Mouse (Mus musculus) brain, embryonic 14.5 days (tissue): ENCODE measurements around the gene Ankle1. TPM values are rescaled to one million over a fixed set of nuclear protein-coding genes. Genes with fewer than 3 reads are reported as not detected.

ENCODE experiments used
- DNase-seq: peaks from one replicate; pipeline ENCODE4 v3.0.0-alpha.2; 2011; ENCODE audit warnings: low read depth
- CTCF ChIP-seq: fragments of 200-500 bp; IDR thresholded peaks from 2 replicates; pipeline ENCODE4 v1.5.1; 2012; ENCODE audit warnings: inconsistent platforms, mild to moderate bottlenecking, moderate library complexity, borderline replicate concordance; ENCODE audit not compliant: insufficient read depth, insufficient read length; ENCODE audit errors: extremely low read depth
- POLR2A ChIP-seq: fragments of 200-500 bp; IDR thresholded peaks from 2 replicates; pipeline ENCODE4 v1.6.1; 2012; ENCODE audit warnings: mild to moderate bottlenecking, inconsistent platforms, borderline replicate concordance; ENCODE audit not compliant: poor library complexity, insufficient read depth, insufficient read length, severe bottlenecking; ENCODE audit errors: extremely low read depth
- polyA plus RNA-seq: library from polyadenylated mRNA; depleted of rRNA; stranded (reverse); fragments of >200 nt; gene quantifications from 2 replicates; pipeline ENCODE4 v1.2.3, GENCODE M21; 2012; rRNA removed

Gene Ankle1
- polyA plus RNA-seq, 1 experiment, result 12.1 TPM

- TF ChIP-seq POLR2A (no peak), CTCF (no peak)
- DNase-seq, result no peak
These were observed 45.5 kb downstream of the Ankle1 start for GRCm38 (mm10) chr8:71451337-71451736.

DNA sequence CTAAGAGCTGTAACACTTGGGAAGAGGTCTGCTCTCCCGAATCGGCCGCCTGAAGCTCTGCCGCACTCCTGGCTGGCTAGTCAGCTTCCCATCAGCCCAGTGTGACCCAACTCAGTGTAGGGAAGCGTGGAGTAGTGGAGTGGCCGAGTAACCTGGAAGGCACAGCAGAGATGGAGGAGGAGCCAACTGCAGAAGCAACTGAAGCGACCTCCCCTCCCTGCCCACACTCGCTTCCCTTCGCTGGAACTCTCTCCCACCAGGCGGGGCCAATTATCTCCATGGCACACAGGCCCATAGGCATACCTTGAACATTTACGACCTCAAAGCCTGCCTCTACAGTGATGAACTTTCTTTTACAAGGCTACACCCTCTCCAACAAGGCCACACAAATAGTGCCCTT lies 46.0 kb downstream of the Ankle1 start:
- no peak for TF ChIP-seq CTCF
- TF ChIP-seq POLR2A, result no peak

GRCm38 (mm10) chr8:71452669-71453068 lies 46.9 kb downstream of the Ankle1 start:
- TF ChIP-seq CTCF (no peak), POLR2A (no peak)
- no peak for DNase-seq

More for the DNA sequence above, 46.0 kb downstream of the Ankle1 start:
- no peak for DNase-seq

DNA sequence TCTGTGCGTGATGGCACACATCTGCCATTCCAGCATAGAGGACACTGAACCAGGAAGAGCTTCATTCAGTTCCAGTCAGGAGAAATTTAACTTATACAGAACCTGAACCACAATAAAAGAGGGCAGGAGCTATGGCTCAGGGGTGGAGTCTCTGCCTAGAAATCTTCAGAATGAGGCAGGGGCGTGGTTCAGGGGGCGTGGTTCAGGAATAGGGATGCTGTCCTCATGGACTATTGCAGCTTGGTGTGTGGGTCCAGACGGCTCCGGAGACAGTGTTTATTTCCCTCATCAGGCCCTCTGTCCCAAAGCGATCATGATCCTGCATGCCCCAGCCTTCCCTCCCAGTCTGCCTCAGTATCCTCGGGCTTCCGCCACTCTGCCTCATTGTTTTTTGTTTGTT lies 48.9 kb downstream of the Ankle1 start:
- TF ChIP-seq POLR2A, result no peak
- TF ChIP-seq CTCF, result no peak
- no peak for DNase-seq

GRCm38 (mm10) chr8:71456906-71457305 lies 51.1 kb downstream of the Ankle1 start:
- DNase-seq, result no peak
- TF ChIP-seq POLR2A (no peak), CTCF (no peak)

DNA sequence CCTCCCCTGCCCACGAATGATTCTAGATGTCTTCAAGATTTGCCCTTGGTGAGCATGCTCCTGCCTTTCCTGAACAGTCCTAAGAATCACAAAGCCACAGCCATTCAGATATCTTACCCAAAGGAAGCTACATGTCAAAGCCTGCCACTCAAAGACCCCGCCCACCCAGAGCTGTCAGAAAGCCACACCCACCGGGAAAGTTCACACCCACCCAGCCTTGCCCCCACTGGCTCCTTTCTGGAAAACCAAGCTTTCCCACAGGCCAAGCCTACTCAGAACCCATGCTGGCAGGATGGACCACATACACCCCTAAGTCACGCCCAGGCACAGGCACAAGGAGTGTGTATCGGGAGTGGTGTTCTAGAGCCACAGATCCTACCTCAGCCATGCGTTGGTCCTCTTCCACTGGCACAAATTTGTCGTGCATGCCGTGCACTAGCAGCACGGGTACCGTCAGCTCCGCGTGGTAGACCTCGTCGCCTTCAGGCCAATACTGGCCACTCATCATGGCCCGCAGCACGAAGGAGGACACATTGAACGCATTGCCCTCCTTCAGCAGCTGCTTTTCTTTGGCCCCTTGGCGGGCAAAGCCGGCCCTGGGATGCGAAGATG lies 52.0 kb downstream of the Ankle1 start:
- TF ChIP-seq CTCF (no peak), POLR2A (no peak)
- DNase-seq, result no peak

Other genes with a start within 250 kb of the Ankle1 start
- gene Myo9b, start 133.3 kb upstream of the Ankle1 start, polyA plus RNA-seq, result 30.8 and 51.9 TPM in 2 replicates
- gene Haus8, start 133.1 kb upstream of the Ankle1 start, polyA plus RNA-seq, result 25.9 and 28.2 TPM in 2 replicates
- gene Use1, start 39.2 kb upstream of the Ankle1 start, polyA plus RNA-seq, result 155 and 176 TPM in 2 replicates
- gene Ocel1, start 34.7 kb upstream of the Ankle1 start, polyA plus RNA-seq, result 5.4 and 6.0 TPM in 2 replicates
- gene Nr2f6, start 24.1 kb upstream of the Ankle1 start, polyA plus RNA-seq, result 59.4 and 61.5 TPM in 2 replicates
- gene Ushbp1, start 10.2 kb upstream of the Ankle1 start, polyA plus RNA-seq, result 8.7 and 9.4 TPM in 2 replicates
- gene Babam1, start 9.1 kb upstream of the Ankle1 start, polyA plus RNA-seq, result 115 and 119 TPM in 2 replicates
- gene Abhd8, start 57.6 kb downstream of the Ankle1 start, polyA plus RNA-seq, result 163 and 168 TPM in 2 replicates
- gene Mrpl34, start 58.9 kb downstream of the Ankle1 start, polyA plus RNA-seq, result 94.8 and 124 TPM in 2 replicates
- gene Dda1, start 63.2 kb downstream of the Ankle1 start, polyA plus RNA-seq, result 206 and 229 TPM in 2 replicates
- 124 and 153 TPM in 2 replicates for gene Ano8, start 80.0 kb downstream of the Ankle1 start, polyA plus RNA-seq
- 25.5 and 34.2 TPM in 2 replicates for gene Gtpbp3, start 82.1 kb downstream of the Ankle1 start, polyA plus RNA-seq
- gene Plvap, start 105.7 kb downstream of the Ankle1 start, polyA plus RNA-seq, result 10.1 and 13.0 TPM in 2 replicates
- 0.11 and 0.56 TPM in 2 replicates for gene Ccdc194, start 119.7 kb downstream of the Ankle1 start, polyA plus RNA-seq
- gene Bst2, start 131.4 kb downstream of the Ankle1 start, polyA plus RNA-seq, result 11.4 and 18.1 TPM in 2 replicates
- 74.0 and 112 TPM in 2 replicates for gene Mvb12a, start 136.9 kb downstream of the Ankle1 start, polyA plus RNA-seq
- gene Tmem221, start 152.9 kb downstream of the Ankle1 start, polyA plus RNA-seq, result 0.07 and 0.16 TPM in 2 replicates
- gene Nxnl1, start 160.6 kb downstream of the Ankle1 start, polyA plus RNA-seq, result not detected in 2 replicates
- gene Slc27a1, start 162.9 kb downstream of the Ankle1 start, polyA plus RNA-seq, result 130 and 165 TPM in 2 replicates
- gene Pgls, start 186.2 kb downstream of the Ankle1 start, polyA plus RNA-seq, result 113 and 128 TPM in 2 replicates
- 7.7 and 8.7 TPM in 2 replicates for gene Fam129c, start 191.6 kb downstream of the Ankle1 start, polyA plus RNA-seq
- 128 and 150 TPM in 2 replicates for gene Colgalt1, start 205.0 kb downstream of the Ankle1 start, polyA plus RNA-seq